Mouse (Mus musculus) testis, adult 2 months (tissue): ENCODE results near the gene Gm49333. TPM values are rescaled to one million over a fixed set of nuclear protein-coding genes. Genes with fewer than 3 reads are reported as not detected.
"Not testable (repeated sequence)": the region's sequence is repeated elsewhere in the genome, so short reads cannot be mapped to it uniquely, and the experiment has no call there.

Experiments used
- H3K27ac ChIP-seq: fragments of 200-500 bp; 2 replicates; pipeline ENCODE4 v1.5.1; 2012; ENCODE audit warnings: low read depth, low read length; ENCODE audit not compliant: control insufficient read depth, insufficient read depth
- H3K27me3 ChIP-seq: fragments of 200-500 bp; 2 replicates; pipeline ENCODE4 v1.6.1; 2012; ENCODE audit warnings: mild to moderate bottlenecking, low read length, moderate library complexity; ENCODE audit not compliant: control insufficient read depth, insufficient read depth
- H3K36me3 ChIP-seq: fragments of 200-500 bp; 2 replicates; pipeline ENCODE4 v1.6.1; 2012; ENCODE audit warnings: mild to moderate bottlenecking, low read length; ENCODE audit not compliant: control insufficient read depth, insufficient read depth
- H3K4me1 ChIP-seq: fragments of 200-500 bp; 2 replicates; pipeline ENCODE4 v1.6.1; 2012; ENCODE audit warnings: low read length; ENCODE audit not compliant: control insufficient read depth, insufficient read depth
- H3K4me3 ChIP-seq: fragments of 200-500 bp; 2 replicates; pipeline ENCODE4 v1.5.1; 2012; ENCODE audit warnings: low read depth, mild to moderate bottlenecking, low read length, moderate library complexity, mixed read lengths; ENCODE audit not compliant: control insufficient read depth
- CTCF ChIP-seq: fragments of 200-500 bp; IDR thresholded peaks from 2 replicates; pipeline ENCODE4 v1.5.1; 2012; ENCODE audit warnings: low read depth, mild to moderate bottlenecking, inconsistent platforms, low read length, moderate library complexity; ENCODE audit not compliant: control insufficient read depth, insufficient read depth, insufficient replicate concordance
- POLR2A ChIP-seq: fragments of 200-500 bp; IDR thresholded peaks from 2 replicates; pipeline ENCODE4 v1.6.1; 2012; ENCODE audit warnings: low read depth, mild to moderate bottlenecking, inconsistent platforms, low read length, moderate library complexity; ENCODE audit not compliant: control insufficient read depth
- polyA plus RNA-seq: library from polyadenylated mRNA; depleted of rRNA; stranded (reverse); fragments of >200 nt; gene quantifications from 2 replicates; pipeline ENCODE4 v1.2.3, GENCODE M21; 2012

Gene Gm49333
- polyA plus RNA-seq, 1 experiment = 0.15 TPM

DNA sequence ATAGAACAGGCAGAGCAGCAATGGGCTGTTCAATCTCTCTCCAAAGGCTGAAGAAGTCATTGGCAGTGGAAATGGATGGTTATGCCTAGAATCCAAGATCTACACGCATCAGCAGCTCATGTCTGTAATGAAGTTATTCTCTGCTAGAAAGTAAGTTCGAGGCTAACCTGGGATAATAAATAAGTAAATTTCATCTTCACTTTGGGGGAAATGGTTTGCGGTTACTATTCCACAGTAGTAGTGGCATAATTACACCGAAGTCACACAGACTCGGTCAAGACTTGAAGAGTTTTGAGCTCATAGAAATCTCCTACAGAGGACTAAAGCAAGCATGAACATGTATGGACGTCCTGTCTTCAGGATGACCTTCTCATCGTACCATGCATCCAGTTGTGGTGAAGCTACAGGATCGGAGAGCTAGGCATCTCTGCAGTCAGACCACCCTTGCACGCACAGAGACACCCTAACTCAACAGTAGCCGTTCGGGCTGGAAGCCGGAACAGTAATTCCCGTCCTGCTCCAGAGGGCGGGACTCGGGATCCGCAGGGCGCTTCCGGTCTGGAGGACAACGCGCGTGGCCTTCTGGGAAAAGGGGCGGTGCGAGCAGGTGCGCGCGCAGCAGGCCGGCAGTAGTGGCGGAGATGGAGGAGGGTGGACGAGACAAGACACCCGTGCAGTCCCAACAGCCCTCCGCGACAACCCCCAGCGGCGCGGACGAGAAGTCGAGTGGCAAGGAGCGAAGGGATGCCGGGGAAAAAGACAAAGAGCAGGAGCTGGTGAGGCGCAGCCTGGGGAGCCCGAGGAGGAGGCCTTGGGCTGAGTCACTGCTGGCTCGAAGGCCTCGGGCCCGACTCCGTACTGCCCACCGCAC is 39.9 kb downstream of the Gm49333 start, which contains the start of gene Psmd2:
Psmd2 (plus strand) TSS at position 577 of the 871 bp plus-strand sequence.
- no peaks in the 10 kb centered on the region; the same call in 1 of the 2 replicates for H3K4me1 ChIP-seq
- H3K27ac ChIP-seq = peak within 1 kb of the TSS; percentile 90
- H3K27me3 ChIP-seq = no peaks in the 10 kb centered on the region
- TF ChIP-seq POLR2A (peak; percentile 98), CTCF (no peak)
- no peaks in the 10 kb centered on the region; the same call in none of the 2 replicates for H3K36me3 ChIP-seq
- peak within 1 kb of the TSS; percentile 94 for H3K4me3 ChIP-seq

DNA sequence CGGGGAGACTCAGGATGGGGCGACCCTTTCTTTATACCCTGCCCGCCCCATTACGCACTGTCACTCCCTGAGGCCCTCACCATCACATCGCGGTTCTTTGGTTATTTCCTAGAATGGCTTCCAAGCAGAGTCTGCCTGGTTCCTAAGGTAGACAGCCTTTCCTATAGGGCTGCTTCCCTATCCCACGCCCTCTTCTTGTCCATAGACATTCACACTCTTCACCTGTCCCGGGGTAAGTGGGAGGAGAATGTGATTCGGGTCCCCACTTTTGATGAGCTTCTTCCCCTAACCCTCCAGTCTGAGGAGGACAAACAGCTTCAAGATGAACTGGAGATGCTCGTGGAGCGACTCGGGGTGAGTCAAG is 40.5 kb downstream of the Gm49333 start:
- no peaks in the 10 kb centered on the region; the same call in none of the 2 replicates for H3K36me3 ChIP-seq
- H3K27me3 ChIP-seq = no peaks in the 10 kb centered on the region
- no peaks in the 10 kb centered on the region; the same call in 1 of the 2 replicates for H3K4me1 ChIP-seq
- H3K27ac ChIP-seq = peak overlapping the region; percentile 74
- TF ChIP-seq POLR2A (no peak), CTCF (no peak)
- peak overlapping the region; percentile 94 for H3K4me3 ChIP-seq

DNA sequence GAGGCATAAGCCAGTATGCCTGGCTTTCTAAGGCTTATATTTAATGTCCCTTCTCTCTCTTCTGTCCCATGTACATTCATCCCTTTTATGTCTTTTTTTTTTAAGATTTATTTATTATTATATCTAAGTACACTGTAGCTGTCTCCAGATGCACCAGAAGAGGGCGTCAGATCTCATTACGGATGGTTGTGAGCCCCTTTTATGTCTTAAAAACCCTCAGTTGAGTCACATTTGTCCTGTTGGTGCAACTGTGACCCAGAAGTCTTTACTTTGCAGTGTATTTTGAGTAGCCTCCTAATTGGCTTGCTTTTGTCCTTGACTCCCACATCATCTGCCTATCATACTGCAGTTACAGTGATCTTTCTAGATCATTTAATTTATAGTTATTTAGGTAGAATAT is 41.9 kb downstream of the Gm49333 start:
- TF ChIP-seq CTCF (no peak), POLR2A (no peak)

DNA sequence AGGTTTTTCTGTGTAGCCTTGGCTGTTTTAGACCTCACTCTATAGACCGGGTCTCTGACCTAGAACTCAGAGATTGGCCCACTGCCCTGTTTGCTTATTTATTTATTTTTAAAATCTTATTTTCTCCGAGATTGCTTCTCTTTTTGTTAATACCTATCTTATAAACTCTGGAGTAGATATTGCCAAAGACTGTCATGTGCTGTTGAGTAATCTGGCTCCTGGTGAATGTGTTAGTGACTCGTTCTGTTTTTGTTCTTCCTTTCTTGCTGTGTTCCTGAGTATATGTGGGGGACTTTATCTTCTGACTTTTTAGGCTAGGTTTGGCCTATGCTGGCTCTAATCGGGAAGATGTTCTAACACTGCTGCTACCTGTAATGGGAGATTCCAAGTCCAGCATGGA is 46.3 kb downstream of the Gm49333 start:
- no peaks in the 10 kb centered on the region for H3K27me3 ChIP-seq
- no peak overlapping the region for H3K27ac ChIP-seq
- no peak for TF ChIP-seq CTCF
- no peak for TF ChIP-seq POLR2A
- H3K36me3 ChIP-seq = peaks cover 2% of the 10 kb centered on the region
- no peaks in the 10 kb centered on the region for H3K4me1 ChIP-seq
- H3K4me3 ChIP-seq = no peak overlapping the region

More for the DNA sequence above, 41.9 kb downstream of the Gm49333 start:
- no peaks in the 10 kb centered on the region; the same call in 1 of the 2 replicates for H3K4me1 ChIP-seq
- H3K36me3 ChIP-seq = peaks cover 2% of the 10 kb centered on the region
- no peak overlapping the region for H3K4me3 ChIP-seq
- H3K27me3 ChIP-seq = no peaks in the 10 kb centered on the region
- H3K27ac ChIP-seq = no peak overlapping the region

DNA sequence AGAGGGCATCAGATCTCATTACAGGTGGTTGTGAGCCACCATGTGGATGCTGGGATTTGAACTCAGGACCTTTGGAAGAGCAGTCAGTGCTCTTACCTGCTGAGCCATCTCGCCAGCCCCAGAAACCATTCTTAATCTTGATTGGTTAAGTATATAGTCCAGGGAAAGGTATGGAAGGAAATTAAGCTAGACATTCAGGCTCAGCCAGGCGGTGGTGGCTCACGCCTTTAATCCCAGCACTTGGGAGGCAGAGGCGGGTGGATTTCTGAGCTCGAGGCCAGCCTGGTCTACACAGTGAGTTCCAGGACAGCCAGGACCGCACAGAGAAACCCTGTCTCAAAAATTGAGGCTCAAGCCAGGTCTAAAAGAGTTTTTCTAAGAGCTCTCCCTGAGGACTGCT is 56.6 kb downstream of the Gm49333 start, which contains the start of gene Eif4g1:
Eif4g1 (plus strand) TSS at position 301 of the 400 bp plus-strand sequence.
- not testable (repeated sequence) for H3K4me1 ChIP-seq, H3K4me3 ChIP-seq, H3K27me3 ChIP-seq, H3K36me3 ChIP-seq, H3K27ac ChIP-seq

DNA sequence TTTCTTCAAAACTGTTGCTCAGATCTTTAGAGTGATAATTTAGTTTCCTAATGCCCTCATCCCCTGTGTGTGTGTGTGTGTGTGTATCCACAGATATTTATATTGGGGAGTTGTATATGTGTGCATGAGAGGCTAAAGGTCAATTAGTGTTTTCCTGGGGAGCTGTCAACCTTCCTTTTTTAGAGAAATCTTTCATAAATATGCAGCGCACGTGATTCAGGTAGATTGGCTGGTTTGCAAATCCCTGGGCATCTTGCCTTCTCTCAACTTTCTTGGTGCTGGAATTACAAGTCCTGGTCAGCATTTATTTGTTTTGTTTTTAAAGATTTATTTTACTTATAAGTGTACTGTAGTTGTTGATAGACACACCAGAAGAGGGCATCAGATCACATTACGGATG is 58.9 kb downstream of the Gm49333 start:
- H3K4me1 ChIP-seq = peaks cover 9% of the 10 kb centered on the region
- no peaks in the 10 kb centered on the region for H3K27me3 ChIP-seq
- H3K36me3 ChIP-seq = no peaks in the 10 kb centered on the region
- TF ChIP-seq CTCF (no peak), POLR2A (no peak)
- H3K27ac ChIP-seq = no peak overlapping the region
- no peak overlapping the region for H3K4me3 ChIP-seq

DNA sequence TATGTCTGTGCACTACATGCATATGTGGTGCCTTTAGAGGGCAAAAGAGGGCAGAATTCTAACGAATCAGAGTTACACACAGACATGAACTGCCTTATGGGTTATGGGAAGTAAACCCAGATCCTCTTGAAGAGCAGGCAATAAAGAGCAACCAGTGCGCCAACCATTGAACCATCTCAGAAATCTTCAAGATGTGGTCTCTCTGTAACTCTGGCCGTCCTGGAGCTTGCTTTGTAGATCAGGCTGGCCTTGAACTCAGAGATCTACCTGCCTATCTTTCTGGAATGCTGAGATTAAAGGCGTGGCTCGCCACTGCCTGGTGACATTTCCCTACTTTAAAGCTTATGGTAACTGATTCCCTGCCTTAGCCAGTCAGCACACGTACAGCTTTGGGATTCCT is 60.5 kb downstream of the Gm49333 start:
- Histone ChIP-seq H3K36me3 (peaks cover 1% of the 10 kb centered on the region; the same call in 1 of the 2 replicates), H3K4me3 (no peak overlapping the region), H3K4me1 (peaks cover 9% of the 10 kb centered on the region), H3K27me3 (no peaks in the 10 kb centered on the region), H3K27ac (no peak overlapping the region)
- TF ChIP-seq POLR2A = no peak
- no peak for TF ChIP-seq CTCF
